Mouse (Mus musculus): Measurements from ENCODE around the gene Mettl7a2.
A peak's percentile ranks its signal among the peaks of the same experiment; 100 is the strongest.
"Not testable (repeated sequence)": the region's sequence is repeated elsewhere in the genome, so short reads cannot be mapped to it uniquely, and the experiment has no call there.

GRCm38 (mm10) chr15:100337847-100338246 is 15.2 kb upstream of the Mettl7a2 start:
- peak; percentile 58 for TF ChIP-seq CTCF (IDR thresholded peaks at IDR 0.05; ENCODE audit: low read depth)
- not testable (repeated sequence) for TF ChIP-seq EP300 (IDR thresholded peaks at IDR 0.05; ENCODE audit: low read depth)

Data from liver, embryonic 14.5 days (tissue).